Mouse (Mus musculus) olfactory bulb, adult 2 months (tissue): ENCODE results near the gene Tpd52l1. TPM values are rescaled to one million over a fixed set of nuclear protein-coding genes. Genes with fewer than 3 reads are reported as not detected.

Experiments
- H3K27ac ChIP-seq: fragments of 200-500 bp; 2 replicates; pipeline ENCODE4 v1.5.1; 2012; ENCODE audit warnings: low read depth, low read length; ENCODE audit not compliant: insufficient read depth
- H3K4me1 ChIP-seq: fragments of 200-500 bp; 2 replicates; pipeline ENCODE4 v1.6.1; 2012; ENCODE audit warnings: low read length; ENCODE audit not compliant: control insufficient read depth, insufficient read depth
- H3K4me3 ChIP-seq: fragments of 200-500 bp; 2 replicates; pipeline ENCODE4 v1.5.1; 2012; ENCODE audit warnings: mild to moderate bottlenecking, low read depth, low read length, moderate library complexity; ENCODE audit not compliant: insufficient read depth
- CTCF ChIP-seq: fragments of 200-500 bp; IDR thresholded peaks from 2 replicates; pipeline ENCODE4 v1.5.1; 2012; ENCODE audit warnings: low read depth, mild to moderate bottlenecking, low read length, moderate library complexity; ENCODE audit not compliant: insufficient read depth
- POLR2A ChIP-seq: fragments of 200-500 bp; IDR thresholded peaks from 2 replicates; pipeline ENCODE4 v1.6.1; 2012; ENCODE audit warnings: mild to moderate bottlenecking, low read depth, low read length, moderate library complexity; ENCODE audit not compliant: insufficient read depth
- WGBS: fragments of 180-500 bp; shearing (Covaris S2); methylation state at CpG from one replicate; pipeline ENCODE4 v1.1.7; 2018; 5-methylcytosine and 5-hydroxymethylcytosine counted together
- polyA plus RNA-seq: library from polyadenylated mRNA; stranded (reverse); fragments of >200 nt; gene quantifications from 2 replicates; pipeline ENCODE4 v1.2.4, GENCODE M21; 2012; ENCODE audit warnings: low replicate concordance; ENCODE audit not compliant: missing spikeins, insufficient read depth, insufficient read length

The Tpd52l1 gene
- polyA plus RNA-seq, 1 experiment, result not detected

- Histone ChIP-seq H3K4me3 (no peak overlapping the region), H3K4me1 (no peaks in the 10 kb centered on the region), H3K27ac (no peak overlapping the region)
- 79% methylated on average over 1 of the region's 1 CpGs for WGBS
- TF ChIP-seq POLR2A (no peak), CTCF (no peak)
Observed at GRCm38 (mm10) chr10:31352845-31353427, 92.8 kb downstream of the Tpd52l1 start.

- H3K4me3 ChIP-seq, result no peak overlapping the region
- H3K27ac ChIP-seq, result no peak overlapping the region
- TF ChIP-seq POLR2A (no peak), CTCF (no peak)
- 93% methylated on average over 2 of the region's 2 CpGs for WGBS
- no peaks in the 10 kb centered on the region for H3K4me1 ChIP-seq
Observed at GRCm38 (mm10) chr10:31351056-31351455, 94.7 kb downstream of the Tpd52l1 start.

GRCm38 (mm10) chr10:31346401-31346800 is 99.4 kb downstream of the Tpd52l1 start:
- Histone ChIP-seq H3K27ac (no peak overlapping the region), H3K4me1 (no peaks in the 10 kb centered on the region), H3K4me3 (no peak overlapping the region)
- TF ChIP-seq POLR2A, result no peak
- no peak for TF ChIP-seq CTCF
- WGBS, result 83% methylated on average over 8 of the region's 8 CpGs

- Histone ChIP-seq H3K4me1 (no peaks in the 10 kb centered on the region), H3K27ac (no peak overlapping the region), H3K4me3 (no peak overlapping the region)
- no peak for TF ChIP-seq CTCF
- no peak for TF ChIP-seq POLR2A
- WGBS, result 66% methylated on average over 5 of the region's 5 CpGs
Observed at GRCm38 (mm10) chr10:31336432-31336831, 109.3 kb downstream of the Tpd52l1 start.

DNA sequence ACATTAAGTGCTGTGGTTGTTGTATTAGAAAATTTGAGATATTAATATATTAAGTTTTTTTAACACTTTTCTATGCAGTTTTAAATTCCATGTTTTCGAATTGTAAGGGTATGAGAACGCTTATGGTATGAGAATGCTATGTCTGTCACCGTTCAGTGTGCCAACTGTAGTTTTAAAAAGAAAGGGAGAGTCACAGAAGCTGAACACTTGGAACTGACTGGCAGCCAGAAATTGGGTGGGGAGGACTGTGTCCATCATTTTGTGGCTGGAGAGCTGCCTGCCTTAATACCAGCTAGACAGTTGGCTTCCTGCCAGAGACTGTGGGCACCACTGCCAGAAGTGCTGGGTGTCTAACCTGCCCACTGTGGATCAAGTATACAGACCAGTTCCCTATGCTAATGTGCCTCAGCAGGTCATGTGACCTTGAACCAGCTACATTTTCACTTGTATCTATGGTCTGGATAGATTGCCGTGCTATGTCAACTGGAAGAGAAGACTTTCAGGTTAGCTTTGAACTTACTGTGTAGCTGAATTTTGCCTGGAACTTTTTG is 114.5 kb downstream of the Tpd52l1 start:
- no peak overlapping the region for H3K27ac ChIP-seq
- no peak for TF ChIP-seq POLR2A
- TF ChIP-seq CTCF, result no peak
- no peak overlapping the region for H3K4me3 ChIP-seq
- H3K4me1 ChIP-seq, result no peaks in the 10 kb centered on the region
- WGBS, result 55% methylated on average over 4 of the region's 4 CpGs

- 93% methylated on average over 3 of the region's 3 CpGs for WGBS
- H3K4me1 ChIP-seq, result no peaks in the 10 kb centered on the region
- H3K27ac ChIP-seq, result no peak overlapping the region
- TF ChIP-seq POLR2A, result no peak
- TF ChIP-seq CTCF, result no peak
- H3K4me3 ChIP-seq, result no peak overlapping the region
Observed at GRCm38 (mm10) chr10:31330286-31330962, 115.3 kb downstream of the Tpd52l1 start.

GRCm38 (mm10) chr10:31329436-31329835 is 116.3 kb downstream of the Tpd52l1 start:
- TF ChIP-seq POLR2A, result no peak
- no peak for TF ChIP-seq CTCF
- Histone ChIP-seq H3K4me3 (no peak overlapping the region), H3K27ac (no peak overlapping the region), H3K4me1 (no peaks in the 10 kb centered on the region)
- 84% methylated on average over 1 of the region's 1 CpGs for WGBS

DNA sequence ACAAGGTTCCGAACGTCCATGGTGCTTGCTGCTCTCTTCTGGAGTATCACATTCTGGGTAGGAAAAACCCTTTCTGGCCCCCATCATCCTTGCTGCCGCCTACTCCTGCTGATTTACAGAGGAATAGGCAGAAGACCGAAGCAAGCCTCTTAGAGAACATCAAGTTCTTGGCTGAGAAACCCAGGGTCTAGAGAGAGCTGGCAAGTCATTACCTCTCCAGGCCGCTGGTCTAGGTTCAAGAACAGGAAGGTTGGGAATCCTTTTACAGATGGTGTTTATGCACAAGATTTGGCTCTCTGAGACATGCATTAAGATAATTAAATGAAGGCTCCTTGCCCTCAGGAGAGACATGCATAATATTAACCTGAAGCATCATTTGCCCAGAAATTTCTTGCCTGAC is 127.3 kb downstream of the Tpd52l1 start:
- TF ChIP-seq CTCF, result no peak
- TF ChIP-seq POLR2A, result no peak
- Histone ChIP-seq H3K4me1 (no peaks in the 10 kb centered on the region), H3K4me3 (no peak overlapping the region), H3K27ac (no peak overlapping the region)
- WGBS, result 81% methylated on average over 5 of the region's 5 CpGs
